Mouse (Mus musculus) MN1 (cell line): ENCODE data around the gene Atrnl1.
A peak's percentile ranks its signal among the peaks of the same experiment; 100 is the strongest.

Experiments
- DNase-seq: peaks from one replicate; pipeline ENCODE4 v3.0.0-alpha.2; 2016; ENCODE audit warnings: low spot score

The Atrnl1 gene

DNA sequence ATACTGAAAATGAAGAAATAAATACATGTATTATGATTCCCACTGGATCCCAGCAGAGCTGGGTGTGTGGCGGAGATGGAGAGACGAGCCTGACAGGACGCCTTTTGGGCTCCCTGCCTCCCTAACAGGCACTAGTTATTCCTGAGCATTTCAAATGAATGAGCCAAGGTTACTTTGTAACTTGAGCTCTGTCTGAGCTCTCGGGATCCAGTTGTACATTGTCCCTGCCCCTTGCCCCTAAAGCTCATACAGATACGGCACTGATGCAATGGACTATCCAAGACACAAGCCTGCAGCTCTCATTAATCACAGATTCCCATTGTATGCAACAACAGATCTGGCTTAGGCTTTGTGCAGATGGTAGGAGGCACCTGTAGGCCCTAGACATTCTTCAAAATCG is 464.4 kb downstream of the Atrnl1 start:
- DNase-seq: no peak

DNA sequence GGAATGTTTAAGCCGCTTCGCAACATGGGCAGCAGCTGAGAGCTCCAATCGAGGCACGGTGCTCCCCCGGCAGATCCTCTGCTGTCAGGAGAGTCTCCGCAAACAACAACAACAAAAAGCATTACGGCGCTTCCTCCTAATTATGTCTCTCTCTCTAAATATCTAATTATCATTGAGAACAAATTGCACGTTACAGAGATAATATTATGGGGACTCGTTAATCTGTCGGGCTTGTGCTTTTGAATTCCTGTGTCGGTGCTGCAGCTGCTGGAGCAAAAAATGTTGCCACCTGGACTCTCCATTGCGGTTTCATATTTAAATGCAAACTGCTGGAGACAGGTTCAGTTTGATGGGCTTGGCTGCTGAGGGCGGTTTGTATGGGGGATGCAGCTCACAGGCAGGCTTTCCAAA is 466.1 kb downstream of the Atrnl1 start:
- no peak for DNase-seq

DNA sequence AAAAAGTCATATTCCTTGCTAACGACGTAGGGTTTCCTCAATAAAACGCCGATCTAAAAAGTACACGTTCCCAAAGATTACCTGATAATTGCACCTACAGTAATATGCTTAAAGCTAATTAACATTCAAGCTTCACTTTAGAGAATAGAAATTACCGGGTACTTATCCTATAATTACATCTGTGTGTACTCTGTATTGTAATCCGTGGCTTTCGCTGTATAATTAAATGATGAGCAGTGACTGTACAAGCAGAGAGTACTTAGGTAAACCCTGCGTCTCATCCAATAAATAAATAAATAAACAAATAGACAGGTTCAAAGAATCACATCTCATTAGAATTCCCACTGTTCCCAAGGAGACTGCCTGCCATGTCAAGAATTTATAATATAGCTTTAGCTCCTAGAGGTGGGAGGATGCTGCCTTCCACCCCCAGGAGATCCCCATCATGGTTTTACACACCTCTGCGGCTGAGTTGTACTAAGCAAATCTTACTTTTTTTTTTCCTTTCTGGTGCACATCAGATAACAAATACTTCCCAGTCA is 466.8 kb downstream of the Atrnl1 start:
- no peak for DNase-seq

DNA sequence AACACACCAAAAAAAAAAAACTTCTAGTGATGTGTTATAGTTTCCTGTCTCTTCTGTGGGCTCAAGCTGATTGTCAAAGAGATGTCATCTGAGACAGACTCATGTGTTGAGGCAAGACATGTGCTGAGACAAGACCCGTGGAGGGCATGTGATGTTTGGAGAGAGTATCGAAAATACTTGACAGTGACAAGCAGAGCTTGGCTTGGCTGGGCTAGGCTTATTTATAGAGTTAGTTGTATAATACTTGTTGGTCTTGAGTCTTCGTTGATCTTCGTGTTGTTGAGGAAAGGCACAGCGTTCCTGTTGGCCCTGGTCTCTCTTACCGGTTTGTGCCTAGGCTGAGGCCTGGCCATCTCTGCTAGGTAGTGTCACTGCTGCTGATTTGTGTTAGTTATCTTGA is 469.3 kb downstream of the Atrnl1 start:
- DNase-seq: no peak

DNA sequence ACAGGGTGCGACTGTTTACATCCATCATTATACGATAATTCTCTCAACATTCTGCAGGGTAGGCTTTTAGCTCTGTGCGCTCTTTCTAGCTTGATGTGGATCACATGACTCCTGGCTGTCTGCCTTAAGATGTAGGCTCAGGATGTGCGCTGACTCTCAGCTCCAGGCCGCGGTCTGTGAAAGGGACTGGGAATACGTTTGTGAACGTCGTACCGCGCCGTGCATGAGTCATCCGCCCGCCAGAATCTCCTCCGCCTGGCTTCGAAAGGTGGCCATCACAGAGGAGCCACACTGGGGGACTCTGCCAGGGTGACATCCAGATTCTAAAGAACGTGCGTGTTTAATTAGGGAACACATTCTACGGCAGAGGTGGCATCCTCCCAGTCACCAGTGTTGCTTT is 471.9 kb downstream of the Atrnl1 start:
- no peak for DNase-seq

DNA sequence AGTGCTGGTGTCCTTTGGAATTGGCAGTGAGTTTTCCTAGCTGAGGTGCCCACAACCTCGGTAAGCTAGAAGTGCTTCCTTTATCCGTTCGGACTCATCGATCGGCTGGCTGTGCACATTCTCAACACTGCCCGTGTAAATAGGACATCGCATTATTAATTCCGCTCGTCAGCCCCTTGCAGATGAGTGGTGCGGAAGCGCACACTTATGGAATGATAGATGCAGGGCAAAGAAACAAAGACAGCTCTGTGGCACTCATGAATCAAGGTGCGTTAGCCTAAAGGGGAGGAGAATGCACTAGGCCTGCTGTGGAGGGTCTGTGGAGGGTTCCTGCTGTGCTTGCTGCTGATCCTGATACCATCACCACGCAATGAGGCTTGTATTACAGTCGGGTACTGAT is 474.0 kb downstream of the Atrnl1 start:
- DNase-seq: no peak

DNA sequence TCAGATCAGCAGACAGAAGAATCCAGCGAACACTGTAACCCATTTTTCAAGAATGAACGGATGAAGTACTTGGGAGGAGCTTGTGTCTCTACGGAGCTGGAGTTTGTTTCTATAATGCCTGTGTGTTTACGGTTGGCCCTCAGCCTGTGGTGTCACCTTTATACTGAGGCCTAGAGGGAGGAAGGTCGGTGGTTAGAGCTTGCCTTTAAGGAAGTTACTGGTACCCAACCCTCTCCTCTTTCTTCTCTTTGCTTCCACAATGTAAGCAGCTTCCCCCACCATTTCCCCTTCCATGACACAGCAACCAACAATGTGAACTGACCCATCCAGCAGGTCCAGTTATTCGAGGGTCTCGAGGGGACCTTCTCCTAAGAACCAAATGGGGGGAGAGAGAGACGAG is 475.9 kb downstream of the Atrnl1 start:
- no peak for DNase-seq

DNA sequence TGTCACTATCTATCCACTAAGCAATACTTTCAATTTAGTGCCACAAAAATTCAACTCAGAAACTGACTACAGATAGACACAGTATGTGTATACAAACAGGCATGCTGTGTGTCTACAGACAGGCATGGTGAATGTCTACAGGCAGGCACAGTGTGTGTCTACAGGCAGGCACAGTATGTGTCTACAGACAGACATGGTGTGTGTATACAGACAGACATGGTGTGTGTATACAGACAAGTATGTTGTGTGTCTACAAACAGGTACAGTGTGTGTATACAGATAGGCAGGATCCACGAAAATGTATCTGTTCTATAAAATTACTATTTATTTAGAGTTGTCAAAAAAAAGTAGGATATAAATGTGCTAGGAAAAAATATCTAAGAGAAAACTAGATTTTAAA is 477.1 kb downstream of the Atrnl1 start:
- DNase-seq: no peak

DNA sequence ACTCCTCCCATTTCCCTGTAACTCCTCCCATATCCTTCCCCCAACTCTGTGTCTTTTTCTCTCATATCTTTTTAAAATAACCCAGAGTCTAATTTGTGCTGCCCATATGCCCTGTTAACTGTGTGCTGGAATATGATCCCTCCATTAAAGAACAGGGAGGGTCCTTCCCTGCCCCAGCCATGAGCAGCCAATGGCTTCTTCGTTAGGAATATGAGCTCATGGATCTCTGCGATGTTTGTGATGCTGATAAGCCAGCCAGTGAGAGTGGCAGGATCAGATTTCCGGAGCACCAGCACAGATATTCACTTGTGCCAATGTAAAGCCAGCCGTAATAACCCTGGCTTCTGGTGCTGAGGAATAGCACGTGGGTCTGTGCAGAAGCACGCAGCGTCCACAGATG is 477.6 kb downstream of the Atrnl1 start:
- no peak for DNase-seq

DNA sequence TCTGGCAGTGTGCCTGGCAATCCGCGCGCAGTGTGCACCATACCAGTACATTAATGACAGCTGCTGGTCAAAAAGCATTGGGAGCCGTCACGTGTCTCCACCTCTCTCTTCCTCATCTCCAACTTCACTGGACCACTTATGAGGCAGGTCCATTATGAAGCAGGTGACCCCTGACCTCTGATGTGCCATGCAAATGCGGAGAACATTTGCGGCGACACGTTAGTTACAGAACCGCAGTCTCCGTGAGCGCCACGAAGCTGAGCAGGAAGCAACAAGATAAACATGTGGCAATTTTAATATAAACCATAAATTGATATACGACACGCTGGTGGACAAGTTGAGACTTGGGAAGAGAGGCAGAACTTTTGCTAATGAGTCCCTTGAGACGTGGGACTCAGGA is 481.1 kb downstream of the Atrnl1 start:
- no peak for DNase-seq

DNA sequence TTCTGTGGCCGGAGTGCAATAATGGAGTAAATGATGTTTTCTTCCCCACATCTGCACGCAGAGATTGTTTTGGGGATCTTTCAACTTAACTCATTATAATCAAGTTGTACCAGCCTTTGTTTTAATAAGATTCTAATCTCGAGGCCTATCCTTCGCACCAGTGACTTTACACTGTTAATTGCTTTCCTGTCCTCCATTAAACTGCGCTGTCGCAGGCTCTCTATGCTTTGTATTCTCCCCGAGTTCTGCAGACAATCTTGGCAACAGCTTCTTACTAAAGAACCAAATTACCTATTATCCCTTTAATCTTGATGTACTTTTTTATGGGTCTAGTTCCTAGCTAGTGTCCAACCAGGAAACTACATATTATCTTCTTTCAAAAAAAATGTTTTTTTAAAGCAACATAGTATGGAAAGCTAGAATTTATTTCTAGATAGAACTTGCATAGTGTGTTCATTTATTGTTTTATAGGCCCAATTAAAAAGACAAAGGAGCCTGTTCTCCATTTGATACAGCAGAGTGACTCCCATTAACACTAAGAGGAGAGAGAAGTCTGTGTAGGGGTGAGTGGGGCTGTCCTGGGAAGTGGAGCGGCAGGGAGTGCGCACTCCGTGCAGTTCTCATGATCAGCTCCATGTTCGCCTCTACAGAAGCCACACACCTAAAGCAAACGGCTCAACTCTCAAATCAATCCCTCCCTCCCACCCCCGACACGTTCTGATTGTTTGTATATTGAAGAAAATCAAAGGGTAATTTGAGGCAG is 484.1 kb downstream of the Atrnl1 start:
- DNase-seq: peak; percentile 37

DNA sequence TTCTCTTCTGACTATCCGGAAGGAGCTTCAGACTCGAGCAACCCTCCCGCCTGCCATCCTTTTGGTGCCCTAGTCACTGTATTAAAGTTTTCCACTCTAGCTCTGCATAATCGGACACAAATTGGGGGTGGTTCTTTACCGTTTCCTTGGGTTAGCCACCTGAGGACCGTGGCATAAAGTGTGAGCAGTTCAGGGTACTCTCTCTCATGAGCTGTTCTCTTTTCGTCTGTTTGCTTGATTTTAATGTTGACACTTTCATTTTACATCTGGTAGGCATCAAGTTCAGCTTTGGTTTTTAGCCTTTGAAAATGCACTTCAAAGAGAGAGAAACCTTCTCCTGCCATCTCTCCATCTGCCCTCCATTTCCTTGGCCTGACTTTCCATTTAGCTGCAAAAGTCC is 484.9 kb downstream of the Atrnl1 start:
- DNase-seq: no peak

DNA sequence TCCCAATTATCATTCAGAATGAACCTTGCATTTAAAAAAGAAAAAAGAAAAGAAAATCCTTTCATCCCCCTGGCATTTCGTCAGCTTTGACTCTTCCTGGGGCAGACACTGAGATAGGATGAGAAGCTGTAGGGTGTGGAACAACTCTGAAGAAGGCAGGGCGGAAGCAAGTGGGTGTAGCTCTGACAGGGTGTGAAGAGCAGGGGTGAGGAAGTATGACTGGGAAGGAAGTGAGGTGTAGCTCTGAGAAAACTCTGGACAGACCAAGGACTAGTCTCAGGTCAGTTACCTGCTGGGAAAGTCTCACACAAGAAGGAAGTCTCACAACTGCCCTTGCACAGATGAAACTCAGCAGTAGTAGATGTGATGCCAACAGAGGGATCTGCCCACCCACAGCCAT is 486.4 kb downstream of the Atrnl1 start:
- no peak for DNase-seq

DNA sequence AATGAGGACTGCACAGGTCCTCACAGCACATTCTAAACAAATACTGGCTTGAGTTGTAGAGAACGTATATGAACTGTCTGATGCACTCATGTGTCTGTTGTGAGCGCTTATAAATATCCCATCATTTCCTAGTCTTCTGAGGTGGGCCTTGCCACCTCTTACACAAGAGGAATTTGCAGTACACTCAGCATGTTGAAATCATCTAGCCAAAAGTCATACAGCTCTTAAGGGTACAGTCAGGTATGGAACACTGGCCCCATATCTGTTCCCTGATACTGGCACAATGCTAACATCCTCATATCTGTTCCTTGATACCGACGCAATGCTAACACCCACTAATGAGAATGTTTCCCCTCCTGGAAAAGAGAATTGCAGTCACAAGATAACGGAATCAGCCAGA is 488.7 kb downstream of the Atrnl1 start:
- DNase-seq: no peak

DNA sequence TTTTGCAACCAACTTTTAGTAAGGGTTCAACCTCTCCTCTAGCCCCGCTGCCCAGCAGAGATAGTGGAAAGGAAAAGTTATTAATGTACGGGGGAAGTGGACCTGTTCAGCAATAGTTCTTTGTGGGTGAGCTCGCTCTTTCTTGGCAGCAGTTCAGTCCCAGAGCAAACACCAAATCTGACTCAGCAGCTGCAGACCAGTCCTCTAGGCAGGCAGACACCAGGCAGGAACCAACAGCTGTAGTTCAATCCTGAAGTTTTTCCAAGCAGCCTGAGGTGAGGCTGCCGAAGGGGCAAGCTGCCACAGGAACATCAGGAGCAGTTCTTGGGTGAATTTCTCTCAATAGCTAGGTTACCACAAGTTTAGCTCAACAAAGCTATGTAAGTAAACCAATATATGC is 489.5 kb downstream of the Atrnl1 start:
- no peak for DNase-seq

DNA sequence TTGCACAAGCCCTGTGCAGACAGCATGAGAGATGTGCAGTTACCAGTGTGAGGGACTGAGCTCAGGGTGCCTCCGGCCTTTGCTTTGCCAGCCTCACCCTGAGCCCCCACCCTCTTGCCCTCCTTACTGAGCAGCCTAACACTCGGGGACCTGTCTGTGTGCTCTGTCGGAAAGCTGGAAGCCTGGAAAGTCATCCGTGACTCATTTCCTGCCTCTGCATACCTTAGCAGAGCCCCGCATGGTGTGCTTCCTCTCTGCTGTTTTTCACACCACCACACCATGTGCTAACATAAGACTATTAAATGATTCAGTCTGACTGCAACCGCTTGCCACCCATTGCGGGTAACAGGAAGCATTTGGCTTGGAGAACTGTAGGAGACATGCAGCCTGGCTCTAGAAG is 493.7 kb downstream of the Atrnl1 start:
- DNase-seq: peak; percentile 57

DNA sequence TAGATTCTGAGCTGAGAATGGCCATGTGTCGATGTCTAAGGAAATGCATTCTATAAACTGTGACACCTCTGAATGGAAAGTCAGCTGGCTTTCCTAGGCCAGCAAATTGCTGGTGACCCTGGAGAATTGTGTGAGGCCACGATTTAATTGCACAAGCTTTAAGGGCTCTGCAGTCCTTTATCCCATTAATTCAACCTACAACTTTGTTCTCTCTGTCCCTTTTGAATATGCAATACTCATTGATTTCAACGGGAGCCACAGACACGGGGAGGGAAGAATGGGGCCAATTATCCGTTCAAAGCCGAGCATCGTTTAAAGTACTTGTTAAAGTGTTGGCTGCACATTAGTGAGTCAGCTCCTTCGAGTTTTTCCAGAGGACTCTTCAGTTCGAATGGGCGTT is 496.8 kb downstream of the Atrnl1 start:
- no peak for DNase-seq

DNA sequence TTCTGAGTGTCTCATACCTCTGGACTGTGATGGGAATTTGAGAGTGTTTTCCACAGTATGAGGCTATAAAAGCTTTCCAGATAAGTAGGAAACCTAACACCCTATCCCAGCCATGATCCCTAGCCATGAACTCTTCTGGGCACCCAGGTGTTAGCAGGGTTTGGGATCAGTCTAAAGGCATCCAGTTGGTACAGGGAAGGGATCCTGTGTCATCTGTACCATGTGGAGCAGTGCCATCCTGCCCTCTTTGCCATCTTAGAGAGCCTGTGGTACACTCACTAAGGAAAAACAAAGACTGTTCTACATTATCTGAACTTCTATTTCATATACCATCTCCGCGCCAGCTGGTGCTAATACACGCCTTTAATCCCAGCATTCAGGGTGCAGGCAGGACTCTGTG is 499.7 kb downstream of the Atrnl1 start:
- no peak for DNase-seq

DNA sequence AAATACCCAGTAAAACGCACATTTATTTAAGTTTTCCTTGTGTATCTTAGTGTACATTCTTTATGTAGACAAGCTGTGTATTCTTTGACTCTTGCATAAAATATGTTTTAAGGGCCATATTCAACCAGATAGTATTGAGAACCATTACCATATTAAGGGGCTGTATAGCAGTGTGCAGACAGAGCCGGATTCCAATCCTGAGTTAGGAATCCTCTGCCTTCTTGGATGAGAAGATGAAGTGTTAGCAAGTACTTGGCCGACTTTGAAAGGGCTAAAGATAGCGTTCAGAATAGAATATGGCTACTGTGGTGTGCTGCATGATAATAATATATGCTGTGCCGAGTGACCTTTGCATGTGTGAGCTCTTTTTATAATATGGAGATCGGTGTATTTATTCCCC is 500.5 kb downstream of the Atrnl1 start:
- DNase-seq: no peak

DNA sequence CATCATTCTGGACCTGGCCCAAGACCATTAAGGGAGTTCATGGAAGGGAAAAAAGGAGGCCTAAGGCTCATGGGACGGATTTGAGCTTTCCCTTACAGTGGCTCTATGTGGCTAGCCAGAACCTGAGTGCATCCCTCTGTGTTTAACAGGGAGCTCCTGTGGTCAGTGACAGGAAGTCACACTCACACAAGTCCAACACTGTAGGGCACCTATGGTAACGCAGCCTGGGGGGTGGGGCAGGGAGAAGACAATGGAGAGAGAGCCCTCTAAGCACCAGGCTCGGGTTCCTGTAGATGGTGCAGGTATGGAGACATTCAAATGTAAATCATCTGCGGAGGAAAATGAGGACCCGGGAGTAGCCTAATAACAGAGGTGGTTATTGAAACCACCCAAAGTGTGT is 501.3 kb downstream of the Atrnl1 start:
- DNase-seq: no peak

DNA sequence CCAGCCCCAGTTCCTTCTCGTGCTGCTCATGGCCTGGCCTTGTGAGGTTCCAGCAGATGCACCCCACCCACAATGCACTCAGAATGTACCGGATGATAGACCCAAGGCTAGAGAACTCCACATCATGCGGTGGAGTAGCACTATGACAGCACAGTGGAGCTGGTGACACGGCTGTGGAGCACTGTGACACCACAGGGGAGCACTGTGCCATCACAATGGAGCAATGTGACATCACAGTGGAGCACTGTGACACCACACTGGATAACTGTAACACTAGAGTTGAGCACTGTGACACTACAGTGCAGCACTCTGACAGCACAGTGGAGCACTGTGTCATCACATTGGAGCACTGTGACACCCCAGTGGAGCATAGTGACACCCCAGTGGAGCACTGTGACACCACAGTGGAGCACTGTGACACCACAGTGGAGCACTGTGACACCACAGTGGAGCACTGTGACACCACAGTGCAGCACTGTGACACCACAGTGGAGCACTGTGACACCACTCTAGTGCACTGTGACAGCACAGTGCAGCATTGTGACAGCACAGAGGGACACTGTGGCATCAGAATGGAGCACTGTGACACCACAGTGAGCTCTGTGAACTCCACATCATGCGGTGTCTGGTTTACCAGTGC is 502.4 kb downstream of the Atrnl1 start:
- no peak for DNase-seq

DNA sequence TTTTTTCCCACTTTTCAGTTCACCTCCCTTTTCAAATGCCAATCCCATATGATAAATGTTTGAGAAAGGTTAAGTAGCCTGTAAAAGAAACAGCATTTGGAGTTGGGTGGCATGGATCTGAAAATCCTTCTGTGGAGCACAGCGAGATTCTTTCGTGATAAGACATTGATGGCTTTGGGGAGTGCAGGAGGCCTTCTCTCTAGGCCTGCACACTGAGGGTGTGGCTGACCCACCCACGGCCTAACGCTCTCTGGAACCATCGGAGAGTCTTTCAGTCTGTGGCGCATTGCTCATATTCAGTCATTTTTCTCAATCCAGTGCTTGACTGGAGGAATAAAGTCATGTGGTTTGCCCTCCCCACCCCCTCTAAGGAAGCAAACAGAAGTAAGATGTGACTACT is 506.8 kb downstream of the Atrnl1 start:
- peak; percentile 72 for DNase-seq

DNA sequence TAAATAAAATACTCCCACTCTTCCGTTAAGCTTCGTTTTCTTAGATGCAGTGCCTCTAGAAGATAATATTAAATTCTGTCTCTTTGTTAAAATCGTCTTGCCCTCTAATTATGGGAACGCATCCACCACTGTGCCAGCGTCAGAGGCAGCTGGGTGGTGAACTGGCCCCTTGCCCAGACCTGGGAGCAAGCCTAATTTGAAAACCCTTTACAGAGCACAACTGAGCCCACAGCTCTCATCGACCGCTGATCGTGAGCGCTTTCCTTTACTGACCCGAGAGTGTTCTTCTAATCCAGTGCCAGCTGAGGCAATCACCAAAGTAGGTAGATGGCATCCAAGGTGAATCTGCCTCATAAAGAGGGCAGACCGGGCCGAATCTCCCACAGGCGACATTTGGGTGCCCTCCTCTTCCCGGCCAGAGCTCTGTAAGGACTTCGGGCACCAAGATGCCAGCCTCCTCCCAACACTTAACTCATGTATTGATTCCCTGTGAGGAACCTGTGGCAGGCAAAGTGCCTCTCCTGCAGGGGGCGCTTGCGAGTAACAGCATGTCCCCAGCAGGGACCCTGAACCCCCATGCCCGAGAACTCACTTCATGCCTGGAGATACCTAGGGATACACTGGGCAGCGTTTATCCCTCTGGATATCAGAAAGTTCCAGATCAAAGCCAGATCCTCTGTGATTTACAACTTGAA is 507.5 kb downstream of the Atrnl1 start:
- peak; percentile 80 for DNase-seq
